Mouse (Mus musculus): ENCODE data around the gene Zfp827.

GRCm38 (mm10) chr8:79111461-79111860 is 83.2 kb downstream of the Zfp827 start:
- TF ChIP-seq POLR2A (IDR thresholded peaks at IDR 0.05; ENCODE audit: insufficient read depth, low read length): no peak
- TF ChIP-seq CTCF (IDR thresholded peaks at IDR 0.05; ENCODE audit: low read depth, low read length): no peak
- no peak for TF ChIP-seq EP300 (IDR thresholded peaks at IDR 0.05; ENCODE audit: insufficient read depth, low read depth, low read length)
